Mouse (Mus musculus) neural tube, embryonic 10.5 days (tissue): ENCODE data around the gene Gm21119.
"Not testable (repeated sequence)": the region's sequence is repeated elsewhere in the genome, so short reads cannot be mapped to it uniquely, and the experiment has no call there.

Experiments
- DNase-seq: peaks from one replicate; pipeline ENCODE4 v3.0.0-alpha.2; 2017; ENCODE audit warnings: low spot score; ENCODE audit errors: extremely low spot score

The Gm21119 gene

DNA sequence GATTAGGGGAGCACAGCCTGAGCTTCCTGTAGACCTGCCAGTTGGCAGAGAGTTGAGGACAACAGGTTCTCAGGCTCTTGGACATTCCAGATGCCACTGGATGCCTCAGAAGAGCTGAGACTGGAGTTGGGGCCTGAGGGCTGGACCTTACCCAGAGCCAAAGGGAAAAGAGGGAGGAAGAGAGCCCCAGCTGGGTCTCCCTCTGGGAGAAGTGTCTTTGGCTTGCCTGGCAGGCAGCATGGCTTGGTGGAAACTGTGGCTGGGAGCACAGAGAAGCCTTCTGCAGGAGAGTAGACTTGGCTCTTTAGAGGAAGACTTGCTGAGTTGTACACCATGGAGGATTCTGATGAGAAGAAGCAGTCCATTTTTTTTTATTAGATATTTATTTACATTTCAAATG lies 38.3 kb downstream of the Gm21119 start:
- not testable (repeated sequence) for DNase-seq

DNA sequence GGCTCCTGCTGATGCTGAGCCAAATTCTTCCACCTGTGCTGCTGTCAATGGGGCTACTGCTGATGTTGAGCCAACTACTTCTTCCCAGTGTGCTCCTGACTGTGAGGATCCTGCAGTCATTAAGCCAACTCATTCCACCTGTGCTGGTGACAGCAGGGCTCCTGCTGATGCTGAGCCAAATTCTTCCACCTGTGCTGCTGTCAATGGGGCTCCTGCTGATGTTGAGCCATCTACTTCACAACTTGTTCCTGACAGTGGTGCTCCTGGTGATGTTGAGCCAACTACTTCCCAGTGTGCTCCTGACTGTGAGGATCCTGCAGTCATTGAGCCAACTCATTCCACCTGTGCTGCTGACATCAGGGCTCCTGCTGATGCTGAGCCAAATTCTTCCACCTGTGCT lies 63.7 kb downstream of the Gm21119 start:
- DNase-seq = not testable (repeated sequence)
